ENCODE assay signal across 21 mouse cellular contexts in the genomic region with DNA sequence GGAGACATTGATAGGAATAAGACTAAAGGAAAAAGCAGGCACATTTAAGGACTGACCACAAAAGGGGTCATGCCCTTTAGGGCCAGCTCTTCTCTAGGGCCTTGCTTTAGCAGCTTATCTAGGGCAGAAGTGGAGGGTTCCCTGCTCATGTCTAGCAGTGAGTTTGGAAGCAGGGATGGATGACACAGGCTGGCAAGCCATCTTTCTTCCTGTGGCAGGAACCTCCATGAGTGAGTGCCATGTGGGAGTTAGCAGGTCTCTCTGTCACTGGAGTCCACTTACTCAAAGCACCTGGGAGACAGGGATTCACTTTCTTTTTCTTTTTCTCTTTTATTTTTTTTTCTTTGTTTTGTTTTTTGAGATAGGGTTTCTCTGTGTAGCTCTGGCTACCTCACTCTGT. TPM values are rescaled to one million over a fixed set of nuclear protein-coding genes. Genes with fewer than 3 reads are reported as not detected.
"Had no signal": no experiment of that assay in that cellular context is flagged by ENCODE, and none has a peak within 500 bp of the region (broad histone marks: within the 10 kb centered on the region; RNA-seq: fewer than 3 reads in every experiment).

No protein-coding gene starts in this region.

- H3K4me3 ChIP-seq: midbrain, embryonic 10.5 days; midbrain, embryonic 13.5 days; myocyte; neural tube, embryonic 13.5 days; neural tube, embryonic 15.5 days had no signal

- H3K27ac ChIP-seq: liver, embryonic 14.5 days; midbrain, embryonic 10.5 days; midbrain, embryonic 13.5 days; midbrain, embryonic 15.5 days; neural tube, embryonic 13.5 days; neural tube, embryonic 15.5 days had no signal

- H3K4me2 ChIP-seq: midbrain, embryonic 15.5 days; neural tube, embryonic 13.5 days had no signal

- H3K9ac ChIP-seq: liver, embryonic 14.5 days; lung, embryonic 14.5 days; midbrain, embryonic 13.5 days; midbrain, embryonic 15.5 days; neural tube, embryonic 13.5 days; neural tube, embryonic 15.5 days had no signal

- ATAC-seq: midbrain, embryonic 13.5 days; midbrain, embryonic 15.5 days had no signal

- H3K36me3 ChIP-seq: midbrain, embryonic 10.5 days; midbrain, embryonic 13.5 days; midbrain, embryonic 15.5 days; neural tube, embryonic 13.5 days; neural tube, embryonic 15.5 days had no signal

- DNase-seq: lung, adult 18-20 months; lung, embryonic 14.5 days; lung, postnatal 10 days; retina, postnatal 1 day; right cerebral cortex, adult 18-20 months; right cerebral cortex, postnatal 25 days; right cerebral cortex, postnatal 4 days; spleen, adult 18-20 months; thymus, adult 18-20 months; thymus, postnatal 14 days; thymus, postnatal 36 days had no signal

- H3K9me3 ChIP-seq: midbrain, embryonic 10.5 days; midbrain, embryonic 13.5 days; midbrain, embryonic 15.5 days; neural tube, embryonic 13.5 days; neural tube, embryonic 15.5 days had no signal

RNA-seq across cellular contexts. Expression of a gene that starts 1.3 kb away (rescaled TPM):
- total RNA-seq: megakaryocyte-erythroid progenitor cell, adult 5-6 weeks had no signal
- polyA plus RNA-seq: liver, embryonic 14.5 days; liver, embryonic 16.5 days; myocyte; thymus, postnatal 0 days had no signal
